Mouse (Mus musculus): ENCODE measurements around the gene Krt78. TPM values are rescaled to one million over a fixed set of nuclear protein-coding genes. Genes with fewer than 3 reads are reported as not detected.

The Krt78 gene
- total RNA-seq, 2 experiments from 2014 or later: not detected

- ATAC-seq (replicated peaks; ENCODE audit: low FRiP score, low TSS enrichment, poor library complexity, severe bottlenecking): no peak
Measured at GRCm38 (mm10) chr15:101902171-101903149, 51.6 kb downstream of the Krt78 start.

Other genes starting within 250 kb of the Krt78 start
- not detected in 2 replicates for gene Krt5, start 241.4 kb downstream of the Krt78 start, total RNA-seq (2014; fragmentation: Nextera tagmentation)
- not detected in 2 replicates for gene Krt5, start 241.4 kb downstream of the Krt78 start, total RNA-seq (2017)
- gene Krt71, start 211.2 kb downstream of the Krt78 start, total RNA-seq (2014; fragmentation: Nextera tagmentation): not detected in 2 replicates
- gene Krt71, start 211.2 kb downstream of the Krt78 start, total RNA-seq (2017): not detected in 2 replicates
- gene Krt72, start 167.8 kb downstream of the Krt78 start, total RNA-seq (2014; fragmentation: Nextera tagmentation): not detected in 2 replicates
- gene Krt72, start 167.8 kb downstream of the Krt78 start, total RNA-seq (2017): not detected in 2 replicates
- gene Krt73, start 151.9 kb downstream of the Krt78 start, total RNA-seq (2014; fragmentation: Nextera tagmentation): not detected in 2 replicates
- gene Krt73, start 151.9 kb downstream of the Krt78 start, total RNA-seq (2017): not detected in 2 replicates
- not detected in 2 replicates for gene Krt2, start 136.1 kb downstream of the Krt78 start, total RNA-seq (2014; fragmentation: Nextera tagmentation)
- not detected in 2 replicates for gene Krt2, start 136.1 kb downstream of the Krt78 start, total RNA-seq (2017)
- not detected in 2 replicates for gene Krt1, start 103.5 kb downstream of the Krt78 start, total RNA-seq (2014; fragmentation: Nextera tagmentation)
- gene Krt1, start 103.5 kb downstream of the Krt78 start, total RNA-seq (2017): not detected in 2 replicates
- not detected in 2 replicates for gene Krt77, start 84.6 kb downstream of the Krt78 start, total RNA-seq (2014; fragmentation: Nextera tagmentation)
- gene Krt77, start 84.6 kb downstream of the Krt78 start, total RNA-seq (2017): not detected in 2 replicates
- not detected in 2 replicates for gene Krt76, start 61.4 kb downstream of the Krt78 start, total RNA-seq (2014; fragmentation: Nextera tagmentation)
- gene Krt76, start 61.4 kb downstream of the Krt78 start, total RNA-seq (2017): not detected in 2 replicates
- not detected in 2 replicates for gene Krt4, start 29.6 kb downstream of the Krt78 start, total RNA-seq (2014; fragmentation: Nextera tagmentation)
- not detected in 2 replicates for gene Krt4, start 29.6 kb downstream of the Krt78 start, total RNA-seq (2017)
- gene Krt79, start 14.0 kb downstream of the Krt78 start, total RNA-seq (2014; fragmentation: Nextera tagmentation): not detected in 2 replicates
- not detected in 2 replicates for gene Krt79, start 14.0 kb downstream of the Krt78 start, total RNA-seq (2017)
- 0.17 and 1.5 TPM in 2 replicates for gene Krt8, start 50.2 kb upstream of the Krt78 start, total RNA-seq (2014; fragmentation: Nextera tagmentation)
- gene Krt8, start 50.2 kb upstream of the Krt78 start, total RNA-seq (2017): 0.27 TPM in 1 of 2 replicates, not detected in the other
- 8.3 TPM in 1 of 2 replicates, not detected in the other for gene Krt18, start 73.9 kb upstream of the Krt78 start, total RNA-seq (2014; fragmentation: Nextera tagmentation)
- 7.2 and 11.5 TPM in 2 replicates for gene Krt18, start 73.9 kb upstream of the Krt78 start, total RNA-seq (2017)
- gene Eif4b, start 119.5 kb upstream of the Krt78 start, total RNA-seq (2014; fragmentation: Nextera tagmentation): 328 and 355 TPM in 2 replicates
- 527 and 549 TPM in 2 replicates for gene Eif4b, start 119.5 kb upstream of the Krt78 start, total RNA-seq (2017)
- not detected in 2 replicates for gene Tns2, start 146.1 kb upstream of the Krt78 start, total RNA-seq (2014; fragmentation: Nextera tagmentation)
- not detected in 2 replicates for gene Tns2, start 146.1 kb upstream of the Krt78 start, total RNA-seq (2017)
- 19.6 and 21.5 TPM in 2 replicates for gene Spryd3, start 181.9 kb upstream of the Krt78 start, total RNA-seq (2014; fragmentation: Nextera tagmentation)
- 14.4 and 18.7 TPM in 2 replicates for gene Spryd3, start 181.9 kb upstream of the Krt78 start, total RNA-seq (2017)
- gene Igfbp6, start 190.1 kb upstream of the Krt78 start, total RNA-seq (2014; fragmentation: Nextera tagmentation): not detected in 2 replicates
- not detected in 2 replicates for gene Igfbp6, start 190.1 kb upstream of the Krt78 start, total RNA-seq (2017)
- gene Soat2, start 196.2 kb upstream of the Krt78 start, total RNA-seq (2014; fragmentation: Nextera tagmentation): 12.8 and 15.4 TPM in 2 replicates
- gene Soat2, start 196.2 kb upstream of the Krt78 start, total RNA-seq (2017): 8.9 and 11.2 TPM in 2 replicates
- gene Zfp740, start 249.0 kb upstream of the Krt78 start, total RNA-seq (2014; fragmentation: Nextera tagmentation): 39.8 and 65.3 TPM in 2 replicates
- 33.0 and 39.0 TPM in 2 replicates for gene Zfp740, start 249.0 kb upstream of the Krt78 start, total RNA-seq (2017)